Mouse (Mus musculus): ENCODE measurements at regions not wholly inside any gene's neighbourhood (a gene's known extent, or its start where the extent isn't known, plus 50 kb on each side); places are given as distances from the start of the nearest gene placed in this dataset.

- Histone ChIP-seq H3K27me3 (ENCODE audit: low read depth, poor library complexity, severe bottlenecking) (no peaks in the 10 kb centered on the region), H3K4me1 (no peaks in the 10 kb centered on the region), H3K36me3 (no peaks in the 10 kb centered on the region), H3K4me3 (no peak overlapping the region), H3K27ac (replicated peaks) (no peak overlapping the region), H3K9me3 (replicated peaks) (no peaks in the 10 kb centered on the region)
- no peak for DNase-seq (ENCODE audit: low spot score)
- 87% methylated on average over 1 of the region's 1 CpGs for WGBS
Measured at GRCm38 (mm10) chr5:126438696-126439095, 802.9 kb upstream of the Tmem132c start.

GRCm38 (mm10) chr5:126440516-126440915, 801.1 kb upstream of the Tmem132c start:
- no peaks in the 10 kb centered on the region for H3K27me3 ChIP-seq (ENCODE audit: low read depth, poor library complexity, severe bottlenecking)
- WGBS, result 90% methylated on average over 1 of the region's 1 CpGs
- no peaks in the 10 kb centered on the region for H3K36me3 ChIP-seq
- no peak overlapping the region for H3K27ac ChIP-seq (replicated peaks)
- no peaks in the 10 kb centered on the region for H3K4me1 ChIP-seq
- no peak for DNase-seq (ENCODE audit: low spot score)
- no peaks in the 10 kb centered on the region for H3K9me3 ChIP-seq (replicated peaks)
- H3K4me3 ChIP-seq, result no peak overlapping the region

- H3K9me3 ChIP-seq (replicated peaks), result no peaks in the 10 kb centered on the region
- 74% methylated on average over 3 of the region's 3 CpGs for WGBS
- no peak overlapping the region for H3K4me3 ChIP-seq
- no peak for DNase-seq (ENCODE audit: low spot score)
- H3K4me1 ChIP-seq, result no peaks in the 10 kb centered on the region
- H3K27me3 ChIP-seq (ENCODE audit: low read depth, poor library complexity, severe bottlenecking), result no peaks in the 10 kb centered on the region
- no peaks in the 10 kb centered on the region for H3K36me3 ChIP-seq
- no peak overlapping the region for H3K27ac ChIP-seq (replicated peaks)
Measured at GRCm38 (mm10) chr5:126475761-126476160, 765.8 kb upstream of the Tmem132c start.

GRCm38 (mm10) chr5:126522076-126522475, 719.5 kb upstream of the Tmem132c start:
- peaks cover 9% of the 10 kb centered on the region for H3K4me1 ChIP-seq
- no peaks in the 10 kb centered on the region for H3K27me3 ChIP-seq (ENCODE audit: low read depth, poor library complexity, severe bottlenecking)
- no peaks in the 10 kb centered on the region for H3K36me3 ChIP-seq
- no peak overlapping the region for H3K4me3 ChIP-seq
- H3K27ac ChIP-seq (replicated peaks), result no peak overlapping the region
- H3K9me3 ChIP-seq (replicated peaks), result no peaks in the 10 kb centered on the region
- no peak for DNase-seq (ENCODE audit: low spot score)
- 32% methylated on average over 4 of the region's 4 CpGs for WGBS

- Histone ChIP-seq H3K36me3 (no peaks in the 10 kb centered on the region), H3K27me3 (ENCODE audit: low read depth, poor library complexity, severe bottlenecking) (no peaks in the 10 kb centered on the region), H3K27ac (replicated peaks) (no peak overlapping the region), H3K4me3 (no peak overlapping the region), H3K4me1 (peaks cover 9% of the 10 kb centered on the region), H3K9me3 (replicated peaks) (no peaks in the 10 kb centered on the region)
- WGBS, result 83% methylated on average over 4 of the region's 4 CpGs
- no peak for DNase-seq (ENCODE audit: low spot score)
Measured at GRCm38 (mm10) chr5:126525863-126526262, 715.7 kb upstream of the Tmem132c start.

- no peaks in the 10 kb centered on the region for H3K9me3 ChIP-seq (replicated peaks)
- H3K36me3 ChIP-seq, result no peaks in the 10 kb centered on the region
- H3K27me3 ChIP-seq (ENCODE audit: low read depth, poor library complexity, severe bottlenecking), result no peaks in the 10 kb centered on the region
- no peak for DNase-seq (ENCODE audit: low spot score)
- no peak overlapping the region for H3K27ac ChIP-seq (replicated peaks)
- 74% methylated on average over 5 of the region's 5 CpGs for WGBS
- H3K4me3 ChIP-seq, result no peak overlapping the region
- no peaks in the 10 kb centered on the region for H3K4me1 ChIP-seq
Measured at GRCm38 (mm10) chr5:126530806-126531527, 710.6 kb upstream of the Tmem132c start.

GRCm38 (mm10) chr5:126531528-126531894, 710.1 kb upstream of the Tmem132c start:
- Histone ChIP-seq H3K9me3 (replicated peaks) (no peaks in the 10 kb centered on the region), H3K27me3 (ENCODE audit: low read depth, poor library complexity, severe bottlenecking) (no peaks in the 10 kb centered on the region), H3K27ac (replicated peaks) (no peak overlapping the region), H3K4me1 (no peaks in the 10 kb centered on the region), H3K36me3 (no peaks in the 10 kb centered on the region), H3K4me3 (no peak overlapping the region)
- 93% methylated on average over 5 of the region's 5 CpGs for WGBS
- no peak for DNase-seq (ENCODE audit: low spot score)

- 93% methylated on average over 1 of the region's 1 CpGs for WGBS
- Histone ChIP-seq H3K36me3 (no peaks in the 10 kb centered on the region), H3K27me3 (ENCODE audit: low read depth, poor library complexity, severe bottlenecking) (no peaks in the 10 kb centered on the region), H3K4me1 (no peaks in the 10 kb centered on the region), H3K4me3 (no peak overlapping the region), H3K9me3 (replicated peaks) (no peaks in the 10 kb centered on the region), H3K27ac (replicated peaks) (no peak overlapping the region)
- no peak for DNase-seq (ENCODE audit: low spot score)
Measured at GRCm38 (mm10) chr5:126531975-126532374, 709.6 kb upstream of the Tmem132c start.

- H3K4me1 ChIP-seq, result no peaks in the 10 kb centered on the region
- no peak for DNase-seq (ENCODE audit: low spot score)
- no peaks in the 10 kb centered on the region for H3K27me3 ChIP-seq (ENCODE audit: low read depth, poor library complexity, severe bottlenecking)
- H3K4me3 ChIP-seq, result no peak overlapping the region
- no peaks in the 10 kb centered on the region for H3K9me3 ChIP-seq (replicated peaks)
- no peak overlapping the region for H3K27ac ChIP-seq (replicated peaks)
- H3K36me3 ChIP-seq, result no peaks in the 10 kb centered on the region
- 86% methylated on average over 2 of the region's 2 CpGs for WGBS
Measured at GRCm38 (mm10) chr5:126538072-126538471, 703.5 kb upstream of the Tmem132c start.

GRCm38 (mm10) chr5:126544261-126544976, 697.2 kb upstream of the Tmem132c start:
- WGBS, result 86% methylated on average over 8 of the region's 8 CpGs
- Histone ChIP-seq H3K4me1 (no peaks in the 10 kb centered on the region), H3K36me3 (no peaks in the 10 kb centered on the region), H3K27me3 (ENCODE audit: low read depth, poor library complexity, severe bottlenecking) (no peaks in the 10 kb centered on the region), H3K9me3 (replicated peaks) (no peaks in the 10 kb centered on the region), H3K27ac (replicated peaks) (no peak overlapping the region), H3K4me3 (no peak overlapping the region)
- no peak for DNase-seq (ENCODE audit: low spot score)

- WGBS, result 90% methylated on average over 4 of the region's 4 CpGs
- no peak overlapping the region for H3K27ac ChIP-seq (replicated peaks)
- H3K4me1 ChIP-seq, result no peaks in the 10 kb centered on the region
- DNase-seq (ENCODE audit: low spot score), result no peak
- no peaks in the 10 kb centered on the region for H3K9me3 ChIP-seq (replicated peaks)
- H3K27me3 ChIP-seq (ENCODE audit: low read depth, poor library complexity, severe bottlenecking), result no peaks in the 10 kb centered on the region
- H3K4me3 ChIP-seq, result no peak overlapping the region
- H3K36me3 ChIP-seq, result no peaks in the 10 kb centered on the region
Measured at GRCm38 (mm10) chr5:126547841-126548240, 693.8 kb upstream of the Tmem132c start.

GRCm38 (mm10) chr5:126551676-126552075, 689.9 kb upstream of the Tmem132c start:
- no peak for DNase-seq (ENCODE audit: low spot score)
- no peak overlapping the region for H3K27ac ChIP-seq (replicated peaks)
- no peaks in the 10 kb centered on the region for H3K4me1 ChIP-seq
- H3K9me3 ChIP-seq (replicated peaks), result no peaks in the 10 kb centered on the region
- 78% methylated on average over 3 of the region's 3 CpGs for WGBS
- H3K36me3 ChIP-seq, result no peaks in the 10 kb centered on the region
- no peaks in the 10 kb centered on the region for H3K27me3 ChIP-seq (ENCODE audit: low read depth, poor library complexity, severe bottlenecking)
- no peak overlapping the region for H3K4me3 ChIP-seq

- Histone ChIP-seq H3K36me3 (no peaks in the 10 kb centered on the region), H3K4me1 (no peaks in the 10 kb centered on the region), H3K27ac (replicated peaks) (no peak overlapping the region), H3K27me3 (ENCODE audit: low read depth, poor library complexity, severe bottlenecking) (no peaks in the 10 kb centered on the region), H3K4me3 (no peak overlapping the region), H3K9me3 (replicated peaks) (no peaks in the 10 kb centered on the region)
- no peak for DNase-seq (ENCODE audit: low spot score)
- WGBS, result 67% methylated on average over 4 of the region's 4 CpGs
Measured at GRCm38 (mm10) chr5:126559011-126559410, 682.6 kb upstream of the Tmem132c start.
